10 mouse cellular contexts compared by ENCODE assay signal in the genomic region with DNA sequence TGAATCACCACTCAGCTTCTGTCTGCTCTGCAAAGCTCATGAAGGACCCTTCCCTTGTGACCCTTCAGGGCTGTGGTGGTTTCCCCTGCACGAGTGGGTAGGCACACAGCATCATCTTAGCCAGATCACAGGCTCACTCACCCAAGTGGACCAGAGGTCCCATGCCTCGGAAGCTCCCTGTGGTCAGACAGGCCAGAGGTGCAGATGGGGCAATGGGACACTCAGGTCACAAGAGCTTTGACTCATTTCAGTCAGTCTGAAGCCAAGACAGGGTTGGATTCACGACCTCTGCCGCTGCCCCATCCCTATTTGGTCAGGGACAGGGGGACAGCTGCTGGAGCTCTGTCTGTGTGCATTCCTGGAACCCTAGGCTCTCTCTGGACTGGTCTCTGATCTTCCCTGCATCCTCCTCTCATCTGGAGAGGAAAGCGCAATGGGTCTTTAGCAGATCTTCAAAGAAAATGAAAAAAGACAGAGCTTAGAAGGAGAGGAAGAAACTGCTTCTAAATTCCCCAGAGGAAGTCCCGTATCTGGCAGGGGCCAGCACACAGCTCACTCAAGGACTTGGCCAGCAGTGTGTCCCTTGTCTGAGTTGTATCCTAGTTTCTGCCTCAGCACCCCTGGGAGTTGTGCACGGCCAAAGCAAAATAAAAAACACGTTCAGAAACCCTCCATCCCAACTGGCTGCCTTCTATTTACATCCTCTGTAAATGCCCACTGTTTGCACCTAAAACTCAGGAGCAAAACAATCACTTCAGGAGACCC. TPM values are rescaled to one million over a fixed set of nuclear protein-coding genes. Genes with fewer than 3 reads are reported as not detected.
DNase-seq lines count a peak whose midpoint lies in the region; ATAC-seq and TF ChIP-seq lines count a peak whose summit lies in the region.
"Had no signal": no experiment of that assay in that cellular context is flagged by ENCODE, and none has a peak within 500 bp of the region (broad histone marks: within the 10 kb centered on the region; RNA-seq: fewer than 3 reads in every experiment).

No protein-coding gene starts in this region.

- DNase-seq in gastrocnemius, adult 2 months = peak; percentile 39
- DNase-seq in gastrocnemius, adult 18-20 months (ENCODE audit: low spot score) = no peak
- peak; percentile 38 to 45 for DNase-seq in heart, postnatal 14 days
- no peak for DNase-seq in cerebellum, adult 18-20 months
- no peak for DNase-seq in frontal cortex, postnatal 25 days (ENCODE audit: low spot score in 2 of 2)
- DNase-seq: liver, embryonic 13.5 days had no signal

- WGBS in embryonic facial prominence, embryonic 13.5 days = 34% methylated on average over 8 of the region's 8 CpGs
- 33% methylated on average over 8 of the region's 8 CpGs for WGBS in midbrain, embryonic 13.5 days

- ATAC-seq in embryonic facial prominence, embryonic 13.5 days (ENCODE audit: insufficient number of reproducible peaks, insufficient read depth, low FRiP score, low TSS enrichment, low read depth) = no peak
- ATAC-seq in midbrain, embryonic 13.5 days = no peak
- no peak for ATAC-seq in cerebellum, adult (ENCODE audit: insufficient number of reproducible peaks, low FRiP score, low TSS enrichment)

- H3K36me3 ChIP-seq in embryonic facial prominence, embryonic 13.5 days = no peaks in the 10 kb centered on the region
- H3K36me3 ChIP-seq in midbrain, embryonic 13.5 days = no peaks in the 10 kb centered on the region
- H3K36me3 ChIP-seq: liver, embryonic 13.5 days had no signal

- peak overlapping the region; percentile 69 for H3K4me3 ChIP-seq in gastrocnemius, adult 2 months
- peak overlapping the region; percentile 39 for H3K4me3 ChIP-seq in embryonic facial prominence, embryonic 13.5 days
- peak overlapping the region; percentile 35 for H3K4me3 ChIP-seq in midbrain, embryonic 13.5 days (replicated peaks)

- H3K9me3 ChIP-seq in embryonic facial prominence, embryonic 13.5 days = 0 out of 2 replicates have a peak, but pooled peaks cover 6% of the 10 kb centered on the region
- no peaks in the 10 kb centered on the region for H3K9me3 ChIP-seq in midbrain, embryonic 13.5 days
- H3K9me3 ChIP-seq: liver, embryonic 13.5 days had no signal

- no peak for TF ChIP-seq CTCF in gastrocnemius, adult 2 months (IDR thresholded peaks at IDR 0.05)

- intact Hi-C loops in gastrocnemius, adult 2 months (cut with DNase I) = no loop called here
- intact Hi-C loops in heart, postnatal 14 days (cut with DNase I) = loop anchor here (5.0 kb wide), 1 partner anchor 45 kb away; no protein-coding TSS in a partner anchor

- H3K27ac ChIP-seq in gastrocnemius, adult 2 months = peak overlapping the region; percentile 63
- no peak overlapping the region for H3K27ac ChIP-seq in embryonic facial prominence, embryonic 13.5 days
- H3K27ac ChIP-seq in midbrain, embryonic 13.5 days = no peak overlapping the region
- H3K27ac ChIP-seq: liver, embryonic 13.5 days had no signal

- peaks cover 24% of the 10 kb centered on the region for H3K4me1 ChIP-seq in embryonic facial prominence, embryonic 13.5 days
- peaks cover 23% of the 10 kb centered on the region for H3K4me1 ChIP-seq in midbrain, embryonic 13.5 days (replicated peaks)

- peak overlapping the region; percentile 64; the same call in 1 of the 2 replicates for H3K9ac ChIP-seq in embryonic facial prominence, embryonic 13.5 days
- no peak overlapping the region for H3K9ac ChIP-seq in midbrain, embryonic 13.5 days (replicated peaks)
- H3K9ac ChIP-seq: liver, embryonic 13.5 days had no signal

- H3K4me2 ChIP-seq in embryonic facial prominence, embryonic 13.5 days = peak overlapping the region; percentile 71
- H3K4me2 ChIP-seq in midbrain, embryonic 13.5 days (replicated peaks) = peak overlapping the region; percentile 65

- H3K27me3 ChIP-seq in embryonic facial prominence, embryonic 13.5 days = peaks cover 48% of the 10 kb centered on the region
- H3K27me3 ChIP-seq in midbrain, embryonic 13.5 days = peaks cover 49% of the 10 kb centered on the region

RNA-seq across cellular contexts. Expression of gene Bdkrb2, which starts 0.8 kb away (rescaled TPM):
- under 1 TPM; 0.39 to 0.82 TPM for total RNA-seq in gastrocnemius, adult 2 months (2021)
- under 1 TPM; 0.33 to 0.39 TPM for total RNA-seq in gastrocnemius, adult 18-20 months (2021)
- 0.70 and 1.1 TPM in 2 replicates for polyA plus RNA-seq in embryonic facial prominence, embryonic 13.5 days (2015; fragmentation: Nextera tagmentation; extraction: Ambion mirVana)
- 1 to 10 TPM; 1.6 TPM for total RNA-seq in heart, postnatal 14 days (2021)
- 0.53 and 0.77 TPM in 2 replicates for polyA plus RNA-seq in midbrain, embryonic 13.5 days (2015; fragmentation: Nextera tagmentation; extraction: Ambion mirVana)
- polyA plus RNA-seq: liver, embryonic 13.5 days had no signal

RNA-seq across cellular contexts. Expression of gene Bdkrb1, which starts 40.6 kb away (rescaled TPM):
- under 1 TPM in 1 of 2 experiments, not detected in 1; 0.28 TPM for total RNA-seq in gastrocnemius, adult 2 months (2021)
- not detected for total RNA-seq in gastrocnemius, adult 18-20 months (2021)
- polyA plus RNA-seq in embryonic facial prominence, embryonic 13.5 days (2015; fragmentation: Nextera tagmentation; extraction: Ambion mirVana) = not detected in 2 replicates
- total RNA-seq in heart, postnatal 14 days (2021) = not detected
- polyA plus RNA-seq in midbrain, embryonic 13.5 days (2015; fragmentation: Nextera tagmentation; extraction: Ambion mirVana) = 0.12 TPM in 1 of 2 replicates, not detected in the other
- total RNA-seq: adrenal gland, postnatal 36 days had no signal

Comparison
In these comparisons a context has a peak if more than half of its experiments do, and no peak if none do; other contexts are left out.
1. DNase-seq: peak in gastrocnemius, adult 2 months (single experiment) and heart, postnatal 14 days (2 of 2); none in gastrocnemius, adult 18-20 months (single experiment), cerebellum, adult 18-20 months (0 of 2) and frontal cortex, postnatal 25 days (0 of 2).
2. Peak in every context shown above with its lines, with median percentiles within 50 percentile points of each other: H3K4me3 ChIP-seq.